Mouse (Mus musculus) kidney, embryonic 16.5 days (tissue): ENCODE measurements around the gene Krt28. TPM values are rescaled to one million over a fixed set of nuclear protein-coding genes. Genes with fewer than 3 reads are reported as not detected.

Experiments used
- ATAC-seq: fragments of 200-750 bp; cut with Nextera tagmentation; 2 replicates; pipeline ENCODE4 v1.8.0; 2017; ENCODE audit warnings: moderate TSS enrichment; ENCODE audit not compliant: low FRiP score, low TSS enrichment
- H3K27ac ChIP-seq: fragments of 300-500 bp; sonication (generic); 2 replicates; pipeline ENCODE4 v1.5.1; 2014; ENCODE audit warnings: low read length
- H3K27me3 ChIP-seq: fragments of 300-500 bp; sonication (generic); 2 replicates; pipeline ENCODE4 v1.6.1; 2014; ENCODE audit warnings: low read length, control low read depth, mixed read lengths; ENCODE audit not compliant: insufficient read depth
- H3K36me3 ChIP-seq: fragments of 300-500 bp; sonication (generic); 2 replicates; pipeline ENCODE4 v1.6.1; 2014; ENCODE audit warnings: low read length, control low read depth, mixed read lengths; ENCODE audit not compliant: insufficient read depth
- H3K4me1 ChIP-seq: fragments of 300-500 bp; sonication (generic); 2 replicates; pipeline ENCODE4 v1.6.1; 2014; ENCODE audit warnings: low read length, control low read depth, mixed read lengths; ENCODE audit not compliant: insufficient read depth
- H3K4me2 ChIP-seq: fragments of 300-500 bp; sonication (generic); replicated peaks from 2 replicates; pipeline ENCODE4 v1.6.1; 2014; ENCODE audit warnings: low read depth, low read length
- H3K4me3 ChIP-seq: fragments of 300-500 bp; sonication (generic); 2 replicates; pipeline ENCODE4 v1.5.1; 2014; ENCODE audit warnings: mild to moderate bottlenecking, low read length
- H3K9ac ChIP-seq: fragments of 300-500 bp; sonication (generic); replicated peaks from 2 replicates; pipeline ENCODE4 v1.6.1; 2014; ENCODE audit warnings: low read length
- H3K9me3 ChIP-seq: fragments of 300-500 bp; sonication (generic); 2 replicates; pipeline ENCODE4 v1.6.1; 2016; ENCODE audit warnings: low read length, control low read depth
- WGBS: fragments of 180-500 bp; shearing (Covaris S2); extraction: QIAGEN DNeasy Blood & Tissue Kit; methylation state at CpG from one replicate; pipeline ENCODE4 v1.1.7; 2014; 5-methylcytosine and 5-hydroxymethylcytosine counted together
- polyA plus RNA-seq: library from polyadenylated mRNA; unstranded; fragments of >200 nt; fragmentation: Nextera tagmentation; extraction: Ambion mirVana; gene quantifications from 2 replicates; pipeline ENCODE4 v1.2.1, GENCODE M21; 2015

The Krt28 gene
- polyA plus RNA-seq, 1 experiment from 2014 or later: 0.12 TPM

- H3K4me3 ChIP-seq: no peak overlapping the region
- H3K4me2 ChIP-seq: no peak overlapping the region
- ATAC-seq: no peak
- H3K27ac ChIP-seq: no peak overlapping the region
- H3K9me3 ChIP-seq: no peaks in the 10 kb centered on the region
- no peaks in the 10 kb centered on the region for H3K4me1 ChIP-seq
- H3K27me3 ChIP-seq: no peaks in the 10 kb centered on the region
- WGBS: 89% methylated on average over 8 of the region's 8 CpGs
- no peaks in the 10 kb centered on the region for H3K36me3 ChIP-seq
- no peak overlapping the region for H3K9ac ChIP-seq
These were observed 4.8 kb downstream of the Krt28 start for GRCm38 (mm10) chr11:99369853-99370451.

- WGBS: 9% methylated on average over 3 of the region's 3 CpGs
These were observed 5.5 kb downstream of the Krt28 start for GRCm38 (mm10) chr11:99369229-99369628.

GRCm38 (mm10) chr11:99366791-99367190, 7.9 kb downstream of the Krt28 start:
- Histone ChIP-seq H3K27ac (no peak overlapping the region), H3K4me2 (no peak overlapping the region), H3K27me3 (no peaks in the 10 kb centered on the region), H3K36me3 (no peaks in the 10 kb centered on the region), H3K9ac (no peak overlapping the region), H3K4me1 (no peaks in the 10 kb centered on the region), H3K4me3 (no peak overlapping the region), H3K9me3 (no peaks in the 10 kb centered on the region)
- WGBS: 42% methylated on average over 10 of the region's 10 CpGs
- no peak for ATAC-seq

More at GRCm38 (mm10) chr11:99369229-99369628, 5.5 kb downstream of the Krt28 start:
- H3K9me3 ChIP-seq: no peaks in the 10 kb centered on the region
- no peaks in the 10 kb centered on the region for H3K36me3 ChIP-seq
- no peaks in the 10 kb centered on the region for H3K27me3 ChIP-seq
- H3K9ac ChIP-seq: no peak overlapping the region
- H3K4me3 ChIP-seq: no peak overlapping the region
- H3K4me2 ChIP-seq: no peak overlapping the region
- no peak for ATAC-seq
- no peaks in the 10 kb centered on the region for H3K4me1 ChIP-seq
- no peak overlapping the region for H3K27ac ChIP-seq

- Histone ChIP-seq H3K9ac (no peak overlapping the region), H3K4me2 (no peak overlapping the region), H3K4me1 (no peaks in the 10 kb centered on the region), H3K36me3 (no peaks in the 10 kb centered on the region), H3K4me3 (no peak overlapping the region), H3K27ac (no peak overlapping the region), H3K27me3 (no peaks in the 10 kb centered on the region), H3K9me3 (no peaks in the 10 kb centered on the region)
- no peak for ATAC-seq
- 23% methylated on average over 9 of the region's 9 CpGs for WGBS
These were observed 10.3 kb downstream of the Krt28 start for GRCm38 (mm10) chr11:99364412-99364811.

DNA sequence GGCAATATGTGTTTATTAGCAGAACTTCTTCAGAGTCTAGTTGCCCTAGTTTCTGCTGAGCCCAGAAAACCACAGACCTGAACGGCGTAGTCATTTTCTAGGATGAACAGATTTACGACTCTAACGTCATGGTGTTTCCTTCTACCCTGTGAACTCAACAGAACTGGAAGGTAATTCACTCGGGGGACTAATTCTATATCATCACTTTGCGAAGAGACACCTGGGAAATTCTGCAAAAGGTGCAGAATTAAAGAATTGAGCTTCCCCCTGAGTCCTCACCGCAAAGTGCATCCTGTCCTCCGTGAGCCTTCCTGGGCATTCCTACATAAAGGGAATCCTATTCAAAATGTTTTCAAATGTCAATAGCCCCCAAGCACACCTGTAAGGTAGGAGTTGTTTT, 13.3 kb downstream of the Krt28 start:
- H3K4me2 ChIP-seq: no peak overlapping the region
- H3K27me3 ChIP-seq: no peaks in the 10 kb centered on the region
- WGBS: 70% methylated on average over 8 of the region's 8 CpGs
- no peaks in the 10 kb centered on the region for H3K9me3 ChIP-seq
- H3K36me3 ChIP-seq: no peaks in the 10 kb centered on the region
- ATAC-seq: no peak
- H3K9ac ChIP-seq: no peak overlapping the region
- no peak overlapping the region for H3K4me3 ChIP-seq
- no peak overlapping the region for H3K27ac ChIP-seq
- no peaks in the 10 kb centered on the region for H3K4me1 ChIP-seq

- Histone ChIP-seq H3K4me3 (no peak within 1 kb of the TSS), H3K27ac (no peak within 1 kb of the TSS), H3K9ac (no peak within 1 kb of the TSS), H3K4me1 (no peaks in the 10 kb centered on the region), H3K9me3 (no peaks in the 10 kb centered on the region), H3K4me2 (no peak within 1 kb of the TSS), H3K36me3 (no peaks in the 10 kb centered on the region), H3K27me3 (no peaks in the 10 kb centered on the region)
- no peak for ATAC-seq
- 77% methylated on average over 12 of the region's 12 CpGs for WGBS
These were observed 23.7 kb downstream of the Krt28 start, which contains the start of gene Krt27 for GRCm38 (mm10) chr11:99351004-99351403. Gene Krt27, minus strand, starts transcription at chr11:99351104.

DNA sequence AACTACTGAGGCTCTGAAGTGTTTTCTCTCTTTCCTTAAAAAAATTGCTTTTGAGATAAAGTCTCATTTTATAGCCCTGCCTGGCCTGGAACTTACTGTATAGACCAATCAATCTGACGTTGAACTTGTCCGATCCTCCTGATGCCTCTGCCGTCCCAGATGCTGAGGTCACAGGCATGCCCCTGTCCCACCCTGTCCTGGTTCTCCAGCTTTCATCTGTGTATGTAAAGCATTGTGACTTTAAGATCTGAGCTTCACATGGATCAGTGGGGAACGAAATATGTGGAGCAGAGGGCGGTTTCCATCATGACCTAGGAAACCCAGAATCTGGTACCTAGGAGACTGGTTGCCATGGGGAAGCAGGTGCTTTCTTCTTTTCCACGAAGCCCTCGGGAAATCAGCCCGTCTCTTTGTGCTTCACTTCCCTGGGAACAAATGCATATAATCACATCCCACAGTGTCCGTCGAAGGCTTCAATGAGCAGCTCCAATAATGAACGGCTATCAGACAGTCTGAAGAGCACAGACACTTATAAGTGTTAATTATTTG, 35.3 kb downstream of the Krt28 start:
- Histone ChIP-seq H3K9ac (no peak overlapping the region), H3K4me1 (no peaks in the 10 kb centered on the region), H3K36me3 (no peaks in the 10 kb centered on the region), H3K27me3 (no peaks in the 10 kb centered on the region), H3K4me3 (no peak overlapping the region), H3K4me2 (no peak overlapping the region), H3K27ac (no peak overlapping the region), H3K9me3 (no peaks in the 10 kb centered on the region)
- ATAC-seq: no peak
- WGBS: 70% methylated on average over 11 of the region's 11 CpGs

GRCm38 (mm10) chr11:99337866-99338265, 36.8 kb downstream of the Krt28 start, which contains the start of gene Krt26:
Gene Krt26, minus strand, starts transcription at chr11:99337966.
- Histone ChIP-seq H3K9ac (no peak within 1 kb of the TSS), H3K4me1 (no peaks in the 10 kb centered on the region), H3K4me3 (no peak within 1 kb of the TSS), H3K27ac (no peak within 1 kb of the TSS), H3K9me3 (no peaks in the 10 kb centered on the region), H3K36me3 (no peaks in the 10 kb centered on the region), H3K4me2 (no peak within 1 kb of the TSS), H3K27me3 (no peaks in the 10 kb centered on the region)
- ATAC-seq: no peak
- WGBS: 93% methylated on average over 11 of the region's 11 CpGs

DNA sequence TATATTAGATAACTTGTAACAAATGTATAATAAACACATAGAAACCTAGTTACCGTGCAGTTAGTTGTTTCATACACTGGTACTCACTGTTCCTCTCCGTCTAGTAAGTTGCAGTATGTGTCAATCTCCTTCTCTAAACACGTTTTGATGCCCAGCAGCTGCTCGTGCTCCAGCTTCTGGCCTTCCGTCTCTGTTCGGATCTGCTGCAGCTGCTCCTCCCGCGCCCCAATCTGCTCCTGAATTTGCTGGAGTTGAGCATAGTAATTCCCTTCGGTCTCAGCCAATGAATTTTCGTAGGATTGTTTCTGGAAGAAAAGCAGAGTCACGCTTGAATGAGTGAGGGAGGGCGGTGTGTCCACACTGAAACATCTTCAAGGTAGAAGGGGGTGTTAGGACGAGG, 41.3 kb downstream of the Krt28 start:
- 38% methylated on average over 13 of the region's 13 CpGs for WGBS
- H3K4me1 ChIP-seq: no peaks in the 10 kb centered on the region
- H3K27me3 ChIP-seq: no peaks in the 10 kb centered on the region
- H3K4me3 ChIP-seq: no peak overlapping the region
- H3K27ac ChIP-seq: no peak overlapping the region
- no peaks in the 10 kb centered on the region for H3K36me3 ChIP-seq
- no peaks in the 10 kb centered on the region for H3K9me3 ChIP-seq
- H3K9ac ChIP-seq: no peak overlapping the region
- no peak overlapping the region for H3K4me2 ChIP-seq
- ATAC-seq: no peak

GRCm38 (mm10) chr11:99329655-99330054, 45.0 kb downstream of the Krt28 start:
- Histone ChIP-seq H3K36me3 (no peaks in the 10 kb centered on the region), H3K4me2 (no peak overlapping the region), H3K27me3 (no peaks in the 10 kb centered on the region), H3K9me3 (no peaks in the 10 kb centered on the region), H3K4me1 (no peaks in the 10 kb centered on the region), H3K4me3 (no peak overlapping the region), H3K27ac (no peak overlapping the region), H3K9ac (no peak overlapping the region)
- WGBS: 76% methylated on average over 2 of the region's 2 CpGs
- ATAC-seq: no peak
